Mouse (Mus musculus): ENCODE data around the gene E4f1.

GRCm38 (mm10) chr17:24472512-24472911 is 2.4 kb upstream of the E4f1 start:
- TF ChIP-seq POLR2A (IDR thresholded peaks at IDR 0.05; ENCODE audit: borderline replicate concordance, low read depth, low read length) (no peak), CTCF (IDR thresholded peaks at IDR 0.05; ENCODE audit: low read depth, low read length) (no peak)

Data from bone marrow macrophage, adult 2 months (primary cell).